Comparison of ENCODE assay signal across 8 mouse cellular contexts in genomic region chr19:46760375-46761160, GRCm38 (mm10). TPM values are rescaled to one million over a fixed set of nuclear protein-coding genes. Genes with fewer than 3 reads are reported as not detected.
DNase-seq lines count a peak whose midpoint lies in the region; ATAC-seq lines count a peak whose summit lies in the region.

No protein-coding gene starts in this region.

- H3K27ac ChIP-seq in hindbrain, embryonic 13.5 days: peak overlapping the region; percentile 85

- H3K4me2 ChIP-seq in hindbrain, embryonic 13.5 days: peak overlapping the region; percentile 99

- H3K27me3 ChIP-seq in hindbrain, embryonic 13.5 days: peaks cover 20% of the 10 kb centered on the region

- H3K4me1 ChIP-seq in hindbrain, embryonic 13.5 days (replicated peaks): peaks cover 36% of the 10 kb centered on the region

- H3K36me3 ChIP-seq in hindbrain, embryonic 13.5 days: no peaks in the 10 kb centered on the region

- peak overlapping the region; percentile 79 for H3K4me3 ChIP-seq in hindbrain, embryonic 13.5 days

- H3K9me3 ChIP-seq in hindbrain, embryonic 13.5 days: no peaks in the 10 kb centered on the region

- ATAC-seq in hindbrain, embryonic 13.5 days (ENCODE audit: low FRiP score): peak; percentile 75

- peak; percentile 88 for DNase-seq in Muller cell, postnatal 12 days (ENCODE audit: inconsistent ontology term)
- peak; percentile 91 for DNase-seq in cerebellum, adult 9-10 months
- DNase-seq in frontal cortex, adult 2 months (ENCODE audit: extremely low spot score in 1 of 2, low spot score in 1 of 2): peak; percentile 75 to 93
- peak; percentile 81 to 85 for DNase-seq in layer of hippocampus, postnatal 36 days
- peak; percentile 94 for DNase-seq in lung, postnatal 36 days
- peak; percentile 90 for DNase-seq in retina, embryonic 14.5 days (ENCODE audit: low spot score)
- DNase-seq in thymus, postnatal 36 days: peak; percentile 83 to 84

- peak overlapping the region; percentile 55; the same call in 1 of the 2 replicates for H3K9ac ChIP-seq in hindbrain, embryonic 13.5 days

- 16% methylated on average over 29 of the region's 29 CpGs for WGBS in hindbrain, embryonic 13.5 days

RNA-seq across cellular contexts. Expression of gene Cnnm2, which starts 0.8 kb away (rescaled TPM):
- 26.8 and 30.6 TPM in 2 replicates for polyA plus RNA-seq in frontal cortex, adult 2 months (2012; rRNA removed)
- 5.2 and 5.8 TPM in 2 replicates for polyA plus RNA-seq in hindbrain, embryonic 13.5 days (2015; fragmentation: Nextera tagmentation; extraction: Ambion mirVana)
- 10 to 100 TPM; 36.6 to 39.8 TPM for total RNA-seq in layer of hippocampus, postnatal 36 days (2021)

RNA-seq across cellular contexts. Expression of gene As3mt, which starts 53.3 kb away (rescaled TPM):
- 21.6 and 22.6 TPM in 2 replicates for polyA plus RNA-seq in frontal cortex, adult 2 months (2012; rRNA removed)
- 37.3 and 37.4 TPM in 2 replicates for polyA plus RNA-seq in hindbrain, embryonic 13.5 days (2015; fragmentation: Nextera tagmentation; extraction: Ambion mirVana)
- 10 to 100 TPM; 21.3 to 22.4 TPM for total RNA-seq in layer of hippocampus, postnatal 36 days (2021)

Comparison
In these comparisons a context has a peak if more than half of its experiments do, and no peak if none do; other contexts are left out.
1. Peak in every context shown above with its lines: DNase-seq, ATAC-seq, H3K4me3 ChIP-seq and H3K27ac ChIP-seq.